Mouse (Mus musculus) limb, embryonic 12.5 days (tissue): Measurements from ENCODE around the gene Gm14412. TPM values are rescaled to one million over a fixed set of nuclear protein-coding genes. Genes with fewer than 3 reads are reported as not detected.
"Not testable (repeated sequence)": the region's sequence is repeated elsewhere in the genome, so short reads cannot be mapped to it uniquely, and the experiment has no call there.

ENCODE experiments used
- ATAC-seq: fragments of 200-750 bp; cut with Nextera tagmentation; 2 replicates; pipeline ENCODE4 v1.8.0; 2017; ENCODE audit warnings: low read depth, moderate TSS enrichment; ENCODE audit not compliant: insufficient number of reproducible peaks, insufficient read depth, low FRiP score, low TSS enrichment
- H3K27ac ChIP-seq: fragments of 300-500 bp; sonication (generic); 2 replicates; pipeline ENCODE4 v1.5.1; 2016; ENCODE audit warnings: mild to moderate bottlenecking, moderate library complexity
- H3K27me3 ChIP-seq: fragments of 300-500 bp; sonication (generic); 2 replicates; pipeline ENCODE4 v1.6.1; 2016; ENCODE audit warnings: mild to moderate bottlenecking, moderate library complexity
- H3K36me3 ChIP-seq: fragments of 300-500 bp; sonication (generic); 2 replicates; pipeline ENCODE4 v1.6.1; 2016; ENCODE audit warnings: mild to moderate bottlenecking, moderate library complexity
- H3K4me1 ChIP-seq: fragments of 300-500 bp; sonication (generic); replicated peaks from 2 replicates; pipeline ENCODE4 v1.6.1; 2016
- H3K4me2 ChIP-seq: fragments of 300-500 bp; sonication (generic); 2 replicates; pipeline ENCODE4 v1.6.1; 2016; ENCODE audit warnings: mild to moderate bottlenecking, moderate library complexity
- H3K4me3 ChIP-seq: fragments of 300-500 bp; sonication (generic); replicated peaks from 2 replicates; pipeline ENCODE4 v1.5.1; 2016; ENCODE audit warnings: mild to moderate bottlenecking
- H3K9ac ChIP-seq: fragments of 300-500 bp; sonication (generic); replicated peaks from 2 replicates; pipeline ENCODE4 v1.6.1; 2016; ENCODE audit warnings: mild to moderate bottlenecking, moderate library complexity
- H3K9me3 ChIP-seq: fragments of 300-500 bp; sonication (generic); 2 replicates; pipeline ENCODE4 v1.6.1; 2016; ENCODE audit warnings: mild to moderate bottlenecking, moderate library complexity
- WGBS: fragments of 180-500 bp; shearing (Covaris S2); methylation state at CpG from one replicate; pipeline ENCODE4 v1.1.7; 2016; 5-methylcytosine and 5-hydroxymethylcytosine counted together
- polyA plus RNA-seq: library from polyadenylated mRNA; unstranded; fragments of >200 nt; fragmentation: Nextera tagmentation; extraction: Ambion mirVana; gene quantifications from 2 replicates; pipeline ENCODE4 v1.2.1, GENCODE M21; 2016

Gene Gm14412
- 0.31 and 0.35 TPM in 2 replicates for polyA plus RNA-seq

- not testable (repeated sequence) for H3K36me3 ChIP-seq, H3K27me3 ChIP-seq, H3K27ac ChIP-seq, H3K9me3 ChIP-seq, H3K4me1 ChIP-seq, H3K4me3 ChIP-seq, H3K9ac ChIP-seq, H3K4me2 ChIP-seq, ATAC-seq
- WGBS: 84% methylated on average over 2 of the region's 2 CpGs
Observed at GRCm38 (mm10) chr2:177324257-177324733, at the start of gene Gm14412. Gene Gm14412, minus strand, starts transcription at chr2:177324307.

GRCm38 (mm10) chr2:177329661-177330292, 5.7 kb upstream of the Gm14412 start:
- H3K4me2 ChIP-seq, H3K4me3 ChIP-seq, H3K27ac ChIP-seq, H3K9ac ChIP-seq, H3K27me3 ChIP-seq, ATAC-seq, H3K4me1 ChIP-seq, H3K36me3 ChIP-seq, H3K9me3 ChIP-seq: not testable (repeated sequence)
- 77% methylated on average over 4 of the region's 4 CpGs for WGBS

GRCm38 (mm10) chr2:177321361-177321760, 2.7 kb downstream of the Gm14412 start:
- H3K4me2 ChIP-seq, H3K9me3 ChIP-seq, H3K27me3 ChIP-seq, H3K4me3 ChIP-seq, ATAC-seq, H3K9ac ChIP-seq, H3K4me1 ChIP-seq, H3K36me3 ChIP-seq, H3K27ac ChIP-seq: not testable (repeated sequence)

DNA sequence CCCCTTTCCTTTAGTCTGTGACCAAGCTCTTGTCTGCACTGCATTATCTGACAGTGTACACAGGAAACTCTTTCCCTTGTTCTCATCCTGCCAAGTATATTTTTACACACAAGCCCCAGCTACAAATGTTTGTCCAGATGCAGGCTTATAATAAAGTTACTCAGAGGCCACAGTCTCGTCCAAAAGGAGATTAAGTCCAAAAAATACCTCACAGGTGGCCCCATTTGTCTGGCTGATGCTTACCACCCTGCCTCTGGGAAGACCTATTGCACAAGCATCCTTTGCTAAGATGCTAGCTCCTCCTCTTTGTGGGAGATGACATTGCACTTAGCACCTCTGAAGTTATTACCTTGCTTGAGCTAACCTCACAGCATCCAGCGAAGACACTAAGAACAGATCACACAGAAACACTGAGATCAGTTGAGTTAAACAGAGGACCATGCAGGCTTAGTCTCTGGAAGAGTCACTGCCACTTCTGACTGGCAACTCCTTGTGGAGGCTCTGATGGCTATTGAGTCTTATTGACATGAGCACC, 3.3 kb downstream of the Gm14412 start:
- not testable (repeated sequence) for H3K4me1 ChIP-seq, H3K9me3 ChIP-seq, H3K27me3 ChIP-seq, ATAC-seq, H3K36me3 ChIP-seq, H3K4me3 ChIP-seq, H3K9ac ChIP-seq, H3K27ac ChIP-seq, H3K4me2 ChIP-seq
- 58% methylated on average over 2 of the region's 2 CpGs for WGBS

DNA sequence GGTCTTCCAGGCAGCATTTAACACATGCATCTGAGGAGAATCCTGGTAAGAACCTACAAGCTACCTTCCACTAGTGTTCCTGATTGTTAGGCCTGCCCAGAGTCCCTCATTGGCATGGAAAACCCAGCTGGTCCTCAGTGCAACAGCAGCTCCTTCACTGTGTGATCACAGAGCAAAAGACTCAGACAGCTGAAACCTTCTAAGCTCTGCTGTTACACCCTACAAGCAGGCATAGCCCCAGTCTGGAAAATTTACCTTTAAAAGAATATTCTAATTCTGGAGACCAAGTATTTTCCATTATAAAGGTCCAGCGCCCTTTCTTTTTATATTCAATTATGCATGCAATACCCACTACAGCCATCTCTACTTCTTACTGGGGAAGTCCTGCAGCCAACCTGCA, 5.1 kb downstream of the Gm14412 start:
- Histone ChIP-seq H3K9me3 (peaks cover 14% of the 10 kb centered on the region), H3K36me3 (no peaks in the 10 kb centered on the region), H3K27me3 (no peaks in the 10 kb centered on the region), H3K4me3 (no peak overlapping the region), H3K27ac (no peak overlapping the region), H3K9ac (no peak overlapping the region), H3K4me1 (no peaks in the 10 kb centered on the region), H3K4me2 (no peak overlapping the region)
- ATAC-seq: no peak
- 78% methylated on average over 1 of the region's 1 CpGs for WGBS

- H3K27ac ChIP-seq, H3K4me3 ChIP-seq, ATAC-seq, H3K4me2 ChIP-seq, H3K27me3 ChIP-seq, H3K9me3 ChIP-seq, H3K9ac ChIP-seq, H3K36me3 ChIP-seq, H3K4me1 ChIP-seq: not testable (repeated sequence)
- 91% methylated on average over 4 of the region's 4 CpGs for WGBS
Observed at GRCm38 (mm10) chr2:177309627-177310026, 14.5 kb downstream of the Gm14412 start.

DNA sequence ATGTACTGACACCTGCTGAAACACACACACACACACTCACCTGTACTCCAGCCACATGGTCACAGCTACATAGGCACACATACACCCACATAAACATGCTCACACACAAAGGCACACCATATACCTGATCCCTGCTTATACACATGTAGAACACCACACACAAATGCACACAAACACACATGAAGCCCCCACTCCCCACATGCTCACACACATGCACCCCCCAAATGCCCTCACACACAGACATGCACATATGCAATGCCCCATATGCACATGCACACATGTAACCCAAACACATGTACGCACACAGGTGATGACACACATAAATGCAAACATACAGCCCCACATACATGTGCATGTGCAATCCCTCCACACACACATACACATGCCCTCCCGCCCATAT, 19.1 kb downstream of the Gm14412 start:
- H3K4me1 ChIP-seq, H3K4me2 ChIP-seq, H3K27me3 ChIP-seq, H3K4me3 ChIP-seq, ATAC-seq, H3K27ac ChIP-seq, H3K9me3 ChIP-seq, H3K36me3 ChIP-seq, H3K9ac ChIP-seq: not testable (repeated sequence)
- WGBS: no CpG with 5 or more reads among the region's 2 CpGs

DNA sequence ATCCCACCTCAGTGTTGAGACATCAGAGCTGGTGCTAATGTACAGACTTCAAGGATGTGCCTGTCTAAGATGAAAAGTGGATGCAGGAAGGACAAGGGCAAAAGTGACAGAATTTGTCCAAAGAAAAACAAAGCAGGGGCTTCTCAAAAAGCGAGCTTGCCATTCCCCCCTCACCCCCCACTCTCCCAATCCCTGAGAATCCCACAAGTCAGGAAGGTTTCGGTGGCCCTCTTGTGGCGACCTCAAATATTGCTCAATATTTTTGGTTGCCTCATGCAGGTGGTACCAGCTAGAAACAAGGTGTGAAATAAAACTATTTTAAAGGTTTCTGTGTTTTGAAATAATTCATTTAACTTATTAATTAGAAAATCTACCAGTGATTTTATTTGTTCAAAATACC, 40.4 kb downstream of the Gm14412 start:
- not testable (repeated sequence) for H3K9ac ChIP-seq, H3K36me3 ChIP-seq, H3K4me3 ChIP-seq, ATAC-seq, H3K9me3 ChIP-seq, H3K27ac ChIP-seq, H3K27me3 ChIP-seq, H3K4me1 ChIP-seq, H3K4me2 ChIP-seq
- 27% methylated on average over 3 of the region's 3 CpGs for WGBS

- 90% methylated on average over 2 of the region's 2 CpGs for WGBS
Observed at GRCm38 (mm10) chr2:177277754-177278153, 46.4 kb downstream of the Gm14412 start.

DNA sequence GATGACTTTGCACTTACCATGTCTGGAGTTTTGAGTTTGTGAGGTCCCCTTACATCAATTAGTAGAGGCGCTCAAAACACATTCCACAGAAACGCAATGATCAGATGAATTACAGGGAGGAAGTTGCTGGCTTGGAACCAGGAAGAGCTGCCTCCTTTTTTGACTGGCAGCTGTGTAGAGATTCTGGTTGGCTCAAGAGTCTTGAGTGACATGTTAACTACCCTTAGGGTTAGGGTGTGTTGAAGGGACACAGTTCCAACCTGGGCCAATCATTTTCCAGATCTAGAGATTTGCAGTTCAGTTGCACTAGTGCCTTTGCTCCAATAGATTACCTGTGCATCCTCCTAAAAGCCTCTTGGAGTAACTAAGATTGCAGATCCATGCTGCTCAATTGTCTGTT, 51.9 kb downstream of the Gm14412 start:
- WGBS: 83% methylated on average over 2 of the region's 2 CpGs
- not testable (repeated sequence) for H3K27me3 ChIP-seq

More at GRCm38 (mm10) chr2:177277754-177278153, 46.4 kb downstream of the Gm14412 start:
- not testable (repeated sequence) for H3K36me3 ChIP-seq, H3K4me1 ChIP-seq, H3K9ac ChIP-seq, H3K27ac ChIP-seq, H3K27me3 ChIP-seq, ATAC-seq, H3K4me3 ChIP-seq, H3K4me2 ChIP-seq, H3K9me3 ChIP-seq

GRCm38 (mm10) chr2:177266936-177267335, 57.2 kb downstream of the Gm14412 start, which contains the start of gene Gm14409:
Gene Gm14409, minus strand, starts transcription at chr2:177267036.
- not testable (repeated sequence) for H3K4me3 ChIP-seq, H3K27me3 ChIP-seq, H3K9ac ChIP-seq, H3K36me3 ChIP-seq, H3K4me1 ChIP-seq, H3K27ac ChIP-seq, H3K4me2 ChIP-seq, H3K9me3 ChIP-seq, ATAC-seq
- no CpG with 5 or more reads among the region's 2 CpGs for WGBS

More for the DNA sequence above, 51.9 kb downstream of the Gm14412 start:
- not testable (repeated sequence) for H3K9ac ChIP-seq, H3K27ac ChIP-seq, H3K4me3 ChIP-seq, H3K4me1 ChIP-seq, H3K36me3 ChIP-seq, H3K9me3 ChIP-seq, H3K4me2 ChIP-seq, ATAC-seq
